Mouse (Mus musculus) frontal cortex, postnatal 36 days (tissue): ENCODE measurements at regions not wholly inside any gene's neighbourhood (a gene's known extent, or its start where the extent isn't known, plus 50 kb on each side); places are given as distances from the start of the nearest gene placed in this dataset.

Experiments
- DNase-seq, 2 experiments: peaks; one replicate each; pipeline ENCODE4 v3.0.0; 2022; ENCODE audit warnings: low spot score in 2 of 2

DNA sequence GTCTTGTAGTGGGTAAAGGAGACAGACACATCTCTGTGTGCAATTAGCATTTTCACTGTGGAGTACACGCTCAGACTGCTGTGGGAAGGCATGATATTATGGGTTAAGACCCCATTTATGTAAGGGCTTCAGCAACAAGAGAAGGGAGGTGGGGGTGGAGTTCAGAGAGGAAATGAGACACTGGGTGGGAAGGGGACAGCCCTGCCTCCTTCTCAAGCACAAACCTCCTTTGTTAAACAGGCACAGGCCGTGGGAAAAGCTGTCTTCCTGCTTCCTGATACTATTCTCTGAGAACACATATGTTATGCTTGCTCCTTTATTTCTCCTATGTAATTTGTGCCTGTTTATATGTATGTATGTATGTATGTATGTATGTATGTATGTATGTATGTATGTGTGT lies 237.4 kb upstream of the Cxcr4 start:
- DNase-seq = no peak

DNA sequence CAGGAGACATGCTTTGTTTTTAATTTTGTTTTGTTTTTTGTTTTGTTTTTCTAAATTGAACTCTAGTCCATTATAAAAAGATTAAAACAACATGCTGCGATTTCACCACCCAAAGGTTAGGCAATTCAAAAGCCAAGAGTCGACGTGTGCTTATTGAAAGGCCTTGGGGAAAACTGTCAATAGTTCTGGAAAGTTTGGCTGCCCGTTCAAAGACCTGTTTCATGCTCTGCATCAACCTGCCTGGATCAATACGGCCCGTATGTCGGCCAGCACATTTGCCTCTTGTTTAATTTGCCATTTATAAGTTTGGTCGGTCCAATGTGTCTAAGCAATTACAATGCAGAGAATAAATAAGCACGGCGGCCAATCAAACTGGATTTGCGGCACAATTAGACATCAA lies 234.3 kb upstream of the Cxcr4 start:
- no peak for DNase-seq

DNA sequence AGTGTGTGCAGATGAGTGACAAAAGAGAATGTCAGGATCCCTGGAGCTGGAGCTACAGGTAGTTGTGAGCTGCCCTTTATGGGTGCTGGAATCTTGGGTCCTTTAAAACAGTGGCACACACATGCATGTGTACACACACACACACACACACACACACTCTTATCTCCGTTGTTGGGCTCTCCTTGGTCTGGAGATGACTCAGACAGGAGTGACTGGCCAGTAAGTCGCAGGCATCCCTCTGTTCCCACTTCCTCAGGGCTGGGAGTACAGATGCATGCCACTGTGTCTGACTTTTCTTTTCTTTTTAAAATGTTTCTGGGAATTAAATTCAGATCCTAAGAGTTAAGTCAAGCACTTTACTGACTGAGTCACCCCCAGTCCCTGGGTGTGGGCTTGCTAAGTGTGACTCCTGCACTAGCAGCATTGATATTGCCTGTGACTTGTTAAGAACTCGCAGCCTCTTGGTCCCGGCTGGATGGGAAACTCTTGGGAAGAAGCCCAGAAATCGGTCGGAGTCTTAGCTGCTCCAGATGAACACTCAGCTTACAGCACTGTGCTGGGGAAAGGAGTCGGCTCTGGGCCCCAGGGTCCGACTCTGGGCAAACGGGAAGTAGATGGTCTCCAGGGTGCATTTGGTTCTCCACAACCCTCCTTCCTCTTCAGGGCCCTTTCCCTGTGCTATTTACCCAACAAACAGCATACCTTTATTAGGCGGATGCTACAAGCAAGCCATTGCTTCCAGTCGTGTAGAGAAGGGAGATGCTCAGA lies 233.0 kb upstream of the Cxcr4 start:
- no peak for DNase-seq

DNA sequence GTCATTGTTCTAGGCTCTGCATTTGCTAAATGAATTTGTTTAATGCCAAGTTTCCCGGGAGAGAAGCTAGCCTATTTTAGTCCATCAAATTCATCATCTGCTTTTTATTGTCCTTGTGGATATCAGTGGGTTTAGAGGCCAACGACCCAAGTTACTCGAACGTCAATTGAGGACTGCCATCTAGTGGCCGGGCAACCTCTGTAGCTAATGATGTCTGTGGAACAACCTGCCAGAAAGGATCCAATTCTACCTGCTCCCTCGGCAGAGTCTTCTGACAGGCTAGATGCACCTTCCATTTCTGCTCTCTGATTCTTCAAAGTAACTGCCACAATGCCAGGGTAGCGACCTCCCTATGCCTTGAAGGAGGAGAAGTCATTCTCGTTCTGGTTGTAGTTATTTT lies 232.1 kb upstream of the Cxcr4 start:
- peak; percentile 60 to 67 for DNase-seq

DNA sequence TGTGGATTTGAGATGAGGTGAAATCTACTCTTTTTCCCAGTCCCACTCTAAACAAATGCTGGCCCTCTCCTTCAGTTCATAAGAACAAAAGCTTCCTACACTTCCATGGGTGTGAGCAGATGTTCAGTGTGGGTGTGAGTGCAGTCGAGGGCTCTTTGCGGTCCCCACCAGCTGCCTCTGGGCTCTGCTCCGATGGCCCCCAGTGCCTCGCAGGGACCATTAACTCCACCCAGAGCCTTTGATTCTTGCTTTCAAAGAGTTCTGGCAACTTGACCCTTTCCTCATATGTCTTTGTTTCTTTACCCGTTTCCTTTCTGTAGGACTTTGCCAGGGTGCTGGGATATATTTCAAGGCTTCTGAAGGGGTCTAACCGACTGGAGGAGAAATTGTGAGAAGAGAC lies 229.9 kb upstream of the Cxcr4 start:
- no peak for DNase-seq

DNA sequence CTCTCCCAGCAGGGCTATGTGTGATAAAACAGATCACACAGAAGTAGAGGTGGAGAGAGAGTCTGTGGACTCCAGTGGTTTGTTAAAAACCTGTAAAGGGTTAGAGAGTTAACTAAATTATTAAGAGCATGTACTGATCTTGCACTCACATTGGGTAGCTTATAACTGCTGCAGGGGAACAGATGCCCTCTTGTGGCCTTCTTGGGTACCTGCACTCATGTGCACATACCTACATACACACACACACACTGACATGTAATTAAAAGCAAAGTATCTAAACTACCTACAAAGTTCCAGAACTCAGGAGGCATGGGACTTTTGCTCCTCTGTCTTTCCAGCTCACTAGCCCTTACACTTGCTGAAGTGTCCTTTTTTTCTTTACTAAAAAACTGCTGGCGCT lies 228.4 kb upstream of the Cxcr4 start:
- DNase-seq = no peak

DNA sequence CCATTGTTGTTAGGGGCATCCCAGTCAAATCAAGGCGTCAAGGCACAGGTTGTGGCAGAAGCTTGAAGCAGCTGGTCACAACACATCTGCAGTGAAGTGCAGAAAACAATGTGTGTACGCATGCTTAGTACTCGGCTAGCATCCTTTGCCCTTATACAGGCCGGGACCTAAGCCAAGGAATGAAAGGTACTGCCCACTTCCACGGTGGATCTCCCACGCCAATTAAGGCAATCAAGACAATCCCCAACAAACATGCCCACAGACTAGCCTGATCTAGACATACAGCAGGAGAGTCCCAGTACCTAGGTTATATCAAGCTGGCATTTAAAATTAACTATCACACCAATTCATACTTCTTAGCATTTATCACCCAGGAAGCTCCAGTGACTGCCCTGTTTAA lies 227.5 kb upstream of the Cxcr4 start:
- DNase-seq = no peak

DNA sequence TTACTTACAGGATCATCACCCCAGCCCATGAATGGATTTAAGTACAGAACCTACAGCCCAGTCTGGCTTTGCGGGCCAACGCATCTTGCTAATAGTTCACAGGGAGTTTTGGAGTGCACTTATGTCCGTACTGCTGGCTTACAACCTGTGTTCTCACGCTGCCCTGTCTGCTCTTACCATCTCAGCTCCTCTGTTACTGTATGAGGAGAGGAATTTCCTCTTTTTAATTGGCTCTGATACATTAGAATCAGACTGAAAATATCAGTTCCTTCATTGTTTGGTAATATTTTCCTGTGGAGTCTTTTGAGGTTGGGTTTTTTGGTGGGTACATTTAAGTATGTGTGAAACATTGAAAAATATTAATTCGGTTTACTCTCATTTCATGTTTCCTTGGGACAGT lies 221.3 kb upstream of the Cxcr4 start:
- no peak for DNase-seq

DNA sequence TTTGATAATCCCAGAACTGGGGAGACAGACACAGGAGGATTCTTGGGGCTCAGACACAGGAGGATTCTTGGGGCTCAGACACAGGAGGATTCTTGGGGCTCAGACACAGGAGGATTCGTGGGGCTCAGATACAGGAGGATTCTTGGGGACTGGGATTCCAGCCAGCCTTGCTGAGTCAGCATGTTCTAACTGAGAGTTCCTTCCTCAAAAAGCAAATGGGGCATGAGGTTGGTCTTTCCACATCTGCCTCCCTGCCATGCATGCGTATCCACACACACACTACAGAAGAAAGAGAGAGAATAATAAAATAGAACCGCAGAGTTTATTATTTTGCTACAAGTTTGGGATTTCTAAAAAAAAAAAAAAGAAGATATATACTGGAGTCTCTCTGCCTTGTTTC lies 218.8 kb upstream of the Cxcr4 start:
- DNase-seq = no peak

DNA sequence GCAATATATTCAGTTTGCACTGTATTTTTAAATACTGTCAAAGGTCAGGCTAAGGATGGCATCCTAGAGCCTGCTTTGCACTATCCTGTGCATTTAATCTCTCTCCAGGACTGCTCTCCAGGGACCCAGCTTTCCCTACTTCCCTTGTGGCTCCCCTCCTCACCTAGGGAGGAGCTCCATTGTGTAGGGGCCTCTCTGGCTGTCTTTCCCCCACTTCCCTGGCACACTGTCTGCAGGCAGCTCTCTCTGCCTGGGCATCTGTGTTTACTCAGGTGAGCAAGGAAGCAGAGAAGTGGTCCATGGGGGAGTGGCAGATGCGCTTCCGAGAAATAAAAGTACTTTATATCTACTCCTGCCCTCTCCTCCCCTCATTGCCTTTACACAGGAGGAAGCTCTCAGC lies 218.0 kb upstream of the Cxcr4 start:
- no peak for DNase-seq

DNA sequence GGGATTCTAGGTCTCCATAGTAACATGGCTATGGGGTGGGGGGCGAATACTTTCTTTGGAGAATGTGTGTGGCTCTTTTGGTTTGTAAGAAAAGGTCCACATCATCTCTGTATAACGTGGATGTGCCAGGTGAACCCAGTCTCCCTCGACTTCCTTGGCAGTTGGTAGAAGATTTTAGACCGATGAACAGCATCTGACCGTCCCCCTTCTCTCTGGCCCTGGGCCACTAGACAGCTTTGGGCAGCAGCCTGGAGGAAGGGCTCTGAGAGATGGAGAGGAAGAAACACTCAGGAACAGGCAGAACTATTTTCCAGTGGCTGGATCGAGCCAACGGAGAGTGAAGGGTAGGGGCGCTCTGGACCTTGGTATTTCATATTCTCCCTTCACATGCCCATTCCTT lies 217.5 kb upstream of the Cxcr4 start:
- DNase-seq = no peak

DNA sequence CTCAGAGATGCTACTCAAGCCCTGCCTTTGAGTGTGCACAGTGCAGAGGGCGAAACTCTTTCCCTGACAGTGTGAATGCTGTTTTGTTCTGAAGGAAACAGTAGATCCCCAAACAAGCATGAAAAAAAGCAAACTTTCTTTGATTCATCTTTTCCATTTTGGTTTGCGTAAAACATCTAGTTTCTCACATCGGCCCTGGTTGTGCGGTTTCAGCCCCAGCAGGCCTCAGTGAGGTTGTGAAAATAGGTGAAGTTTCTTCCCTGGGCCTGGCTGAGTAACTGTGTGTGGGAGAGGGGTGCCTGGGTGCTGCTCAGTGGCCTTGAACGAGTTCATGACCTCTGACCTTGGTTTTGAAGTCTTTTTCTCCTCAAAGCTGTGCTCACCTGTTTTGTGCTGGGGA lies 216.5 kb upstream of the Cxcr4 start:
- DNase-seq = no peak

DNA sequence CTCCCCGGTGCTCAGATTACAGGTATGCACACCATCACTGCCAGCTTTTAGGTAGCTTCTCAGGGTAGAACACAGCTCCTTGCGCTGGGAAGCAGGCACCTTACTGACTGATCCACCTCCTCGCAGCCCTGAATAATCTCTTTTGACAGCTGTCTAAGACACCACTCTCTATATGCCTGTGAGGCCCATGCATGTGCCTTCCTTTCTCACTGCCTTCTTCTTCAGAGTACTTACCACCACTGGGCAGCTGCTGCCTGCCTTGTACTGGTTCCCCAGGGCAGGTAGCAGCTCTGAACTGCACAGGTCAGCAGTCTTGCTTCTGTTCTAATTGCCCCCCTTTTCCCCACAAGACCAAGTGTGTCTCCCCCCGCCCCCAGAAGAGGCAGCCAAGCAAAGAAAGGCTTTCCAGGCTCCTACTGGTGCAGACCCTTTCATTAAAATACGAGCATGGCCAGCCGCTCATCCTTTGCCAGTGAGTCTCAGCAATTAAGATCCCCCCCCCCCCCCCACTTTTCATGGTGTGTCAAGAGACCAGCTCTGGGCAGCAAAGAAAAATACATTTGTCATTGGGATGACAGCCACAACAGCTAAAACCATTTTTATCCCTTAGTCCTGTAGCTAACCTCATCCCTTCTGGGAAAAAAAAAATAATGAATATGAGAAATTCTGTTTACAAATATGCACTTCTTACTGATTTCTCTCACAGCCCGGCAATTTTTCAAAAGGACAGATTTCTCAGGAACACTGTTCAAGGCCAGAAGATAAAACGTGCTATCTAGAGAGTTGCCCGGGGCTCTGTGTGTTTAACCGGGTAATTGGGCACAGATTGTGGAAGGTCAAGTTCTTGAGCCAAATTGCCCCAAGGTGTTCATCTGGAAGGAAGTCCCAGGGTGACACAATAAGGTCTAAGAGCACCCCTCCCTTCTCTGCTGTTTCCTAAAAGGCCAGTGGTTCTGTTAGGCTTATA lies 213.9 kb upstream of the Cxcr4 start:
- no peak for DNase-seq

DNA sequence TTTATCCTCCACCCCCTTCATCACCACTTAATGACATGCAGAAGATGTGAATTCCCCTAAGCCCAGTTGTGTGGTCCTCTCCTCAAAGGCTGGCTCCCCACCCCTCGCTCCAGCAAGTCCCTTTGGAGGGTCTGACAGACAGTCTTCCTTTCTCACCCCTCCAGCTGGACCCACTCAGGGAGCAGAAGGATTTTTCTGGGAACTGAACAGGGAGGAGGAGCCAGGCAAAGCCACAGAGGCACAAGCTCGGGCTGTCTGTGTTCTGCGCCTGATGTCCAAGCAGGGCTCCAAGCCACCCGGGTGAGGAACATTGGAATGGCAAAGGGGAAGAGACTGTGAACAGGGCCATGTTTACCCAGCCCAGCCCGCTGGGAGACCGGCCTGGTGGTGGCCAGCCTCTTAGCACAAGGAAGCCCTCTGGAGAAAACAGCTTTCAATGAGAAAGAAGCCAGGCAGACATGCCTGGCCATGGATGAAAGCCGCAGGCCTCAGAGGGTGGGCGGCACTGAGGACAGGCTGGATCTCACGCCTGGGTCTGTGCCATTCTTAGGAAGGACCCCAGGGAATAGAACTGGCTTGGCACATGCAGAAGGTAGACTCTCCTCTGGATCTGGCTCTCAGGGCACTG lies 211.5 kb upstream of the Cxcr4 start:
- no peak for DNase-seq

DNA sequence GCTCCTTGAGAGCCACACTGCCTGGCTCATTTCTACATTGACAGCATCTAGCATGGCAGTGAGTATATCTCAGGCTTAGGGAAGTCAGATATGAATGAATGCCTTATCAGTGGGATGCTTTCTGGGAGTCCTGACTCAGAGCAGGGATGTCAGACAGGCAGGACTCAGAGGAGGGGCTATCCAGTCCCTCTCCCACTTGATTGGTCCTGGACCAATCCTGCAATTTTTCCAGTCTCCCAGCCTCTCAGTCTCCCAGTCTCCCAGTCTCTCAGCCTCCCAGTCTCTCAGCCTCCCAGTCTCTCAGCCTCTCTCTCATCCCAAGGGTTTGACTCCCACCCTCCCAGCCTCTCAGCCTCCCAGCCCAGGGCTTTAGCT lies 211.0 kb upstream of the Cxcr4 start:
- no peak for DNase-seq

DNA sequence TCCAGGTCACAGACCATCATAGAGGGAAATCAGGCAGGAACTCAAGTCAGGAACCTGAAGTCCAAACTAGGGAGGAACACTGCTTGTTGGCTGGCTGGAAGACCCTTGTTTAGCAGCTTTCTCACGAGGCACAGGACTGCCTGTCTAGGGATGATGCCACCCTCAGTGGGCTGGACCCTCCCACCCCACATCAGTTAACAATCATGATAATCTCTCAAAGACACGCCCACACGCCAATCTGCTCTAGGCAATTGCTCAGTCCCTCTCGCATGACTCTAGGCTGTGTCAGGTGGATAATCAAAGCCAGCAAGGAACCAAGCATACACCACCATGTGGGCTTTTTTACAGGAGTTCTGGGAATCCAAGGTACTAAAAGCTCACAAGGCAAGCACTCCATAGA lies 206.6 kb upstream of the Cxcr4 start:
- DNase-seq = no peak

DNA sequence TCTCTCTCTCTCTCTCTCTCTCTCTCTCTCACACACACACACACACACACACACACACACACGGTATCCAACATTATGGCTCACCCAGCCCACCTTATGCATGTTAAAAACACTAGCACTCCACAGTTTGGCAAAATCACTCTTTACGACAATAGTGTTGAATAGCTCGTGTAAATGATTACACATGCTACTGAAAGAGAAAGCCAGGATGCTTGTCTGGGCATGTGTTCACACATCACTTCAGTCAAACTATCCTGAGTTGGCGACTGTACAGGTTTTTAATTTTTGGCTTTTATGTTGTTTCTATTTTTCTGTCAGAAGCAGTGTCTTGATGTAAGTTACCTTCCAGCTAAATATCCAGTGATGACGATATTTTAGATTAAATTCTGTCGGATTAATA lies 203.6 kb upstream of the Cxcr4 start:
- DNase-seq = no peak

DNA sequence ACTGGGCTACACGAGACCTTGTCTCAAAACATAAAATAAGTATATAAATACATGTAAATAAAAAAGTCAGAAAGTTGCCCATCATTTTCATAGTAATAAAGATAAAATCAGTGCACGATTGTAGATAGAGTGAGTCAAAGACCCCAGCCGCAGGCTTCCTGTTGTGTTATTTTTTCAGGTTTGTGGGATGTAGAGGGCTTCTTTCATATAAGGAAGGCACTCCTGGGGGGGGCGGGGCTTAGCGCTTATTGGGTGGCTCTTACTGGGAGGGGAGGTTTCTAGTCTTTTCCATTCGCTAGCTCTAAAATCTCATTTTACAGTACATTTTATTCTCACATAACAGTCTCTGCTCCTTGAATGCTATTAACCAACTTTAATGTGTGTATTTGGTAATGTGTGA lies 198.8 kb upstream of the Cxcr4 start:
- no peak for DNase-seq

DNA sequence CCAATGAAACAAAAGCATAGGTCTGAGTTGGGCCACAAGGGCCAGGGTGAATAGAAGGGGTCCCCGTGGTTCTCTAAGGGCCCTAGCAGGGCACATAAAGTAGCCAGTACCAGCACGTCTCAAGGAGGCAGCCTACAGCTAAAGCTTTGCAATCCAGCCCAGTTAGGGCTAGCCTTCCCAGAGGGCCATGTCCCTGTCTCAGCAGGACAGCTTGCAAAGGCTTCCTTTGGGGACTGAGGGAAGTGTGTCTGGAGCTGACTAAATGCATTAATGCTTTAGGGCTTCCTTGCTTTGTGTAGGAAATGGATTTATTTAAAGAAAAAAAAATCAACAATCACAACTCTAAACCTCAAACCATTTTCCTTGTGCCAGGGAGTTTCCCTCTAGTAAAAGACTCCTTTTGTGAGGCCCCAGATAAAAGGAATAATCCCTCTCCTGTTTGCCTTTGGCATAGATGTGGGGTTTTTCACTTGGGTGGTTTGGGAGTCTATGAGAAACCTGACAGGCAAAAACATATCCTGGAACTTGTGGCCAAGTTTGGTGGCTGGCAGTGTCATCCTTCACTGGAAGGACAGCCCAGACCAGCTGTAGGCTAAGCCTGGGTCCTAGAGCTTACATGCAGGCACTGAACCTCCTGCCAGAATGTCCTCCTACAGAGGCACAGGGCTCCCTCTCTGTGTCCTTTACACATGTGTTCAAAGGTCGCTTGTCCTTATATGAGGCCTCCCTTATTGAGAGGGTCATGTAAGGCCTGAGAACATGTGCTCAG lies 197.7 kb upstream of the Cxcr4 start:
- no peak for DNase-seq

DNA sequence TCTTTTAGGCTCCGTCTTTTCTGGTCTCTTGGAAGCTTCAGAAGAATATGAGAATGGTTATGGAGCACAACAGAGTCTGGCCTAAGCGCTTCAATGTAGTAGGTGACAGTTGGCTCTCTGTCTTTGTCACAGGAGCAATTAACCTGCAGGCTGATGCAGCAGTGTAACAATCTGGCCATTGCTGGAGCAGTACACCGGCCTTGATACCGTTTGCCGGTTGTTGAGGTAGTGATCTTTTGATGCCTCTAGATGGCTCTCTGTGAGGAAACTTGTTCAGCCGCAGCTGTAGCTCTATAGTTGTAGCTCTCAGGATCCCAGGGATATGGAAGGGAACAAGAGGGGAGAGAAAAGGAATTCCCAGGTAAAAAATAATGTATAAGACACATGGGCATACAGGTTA lies 196.1 kb upstream of the Cxcr4 start:
- DNase-seq = no peak

DNA sequence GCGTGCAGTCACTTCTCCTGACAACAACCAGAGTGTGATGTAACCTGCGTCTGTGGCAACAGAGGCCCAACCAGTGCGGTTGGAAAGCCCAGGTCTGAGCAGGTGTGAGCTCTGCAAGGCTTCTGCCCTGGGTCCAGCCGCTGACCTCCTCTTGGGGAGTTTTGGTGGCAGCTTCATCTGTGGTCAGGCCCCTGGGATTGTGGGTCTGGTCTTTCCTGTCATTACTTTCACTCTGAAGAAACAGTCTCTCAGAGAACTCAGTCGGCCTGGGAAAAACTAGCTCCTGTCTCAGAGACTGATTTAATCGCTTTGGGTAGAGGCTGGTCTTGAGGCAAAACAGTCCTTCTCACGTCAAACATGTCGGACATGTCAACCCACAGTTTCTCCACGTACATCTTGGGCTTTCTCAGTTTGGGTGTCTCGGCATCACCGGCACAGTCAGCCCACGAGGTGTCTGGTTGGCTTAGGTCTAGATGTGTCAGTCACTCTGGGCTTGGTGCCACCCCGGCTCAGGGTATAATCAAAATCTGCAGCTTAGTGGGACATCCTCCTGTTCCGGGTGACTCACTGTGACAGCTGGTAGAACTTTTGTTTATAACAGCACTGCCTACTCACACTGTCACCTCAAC lies 195.0 kb upstream of the Cxcr4 start:
- peak; percentile 85 to 88 for DNase-seq

DNA sequence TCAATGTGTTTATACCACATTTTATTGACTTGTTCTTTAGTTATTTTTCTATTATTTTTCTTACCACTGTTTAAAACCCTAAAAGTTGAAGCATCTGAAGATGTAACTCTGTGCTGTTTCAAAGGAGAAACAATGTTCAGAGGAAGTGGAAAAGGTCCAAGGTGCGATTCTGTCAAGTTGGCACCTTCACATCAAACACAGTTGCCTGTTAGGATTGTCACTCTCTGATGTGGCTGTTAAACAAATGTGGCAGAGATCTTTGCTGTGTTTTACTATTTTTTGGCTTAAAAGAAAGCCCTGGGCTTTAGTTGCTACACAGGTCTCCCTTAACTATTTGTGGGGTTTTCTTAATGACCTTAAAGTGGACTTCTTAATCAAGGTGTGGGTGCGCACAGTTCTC lies 190.2 kb upstream of the Cxcr4 start:
- no peak for DNase-seq
